Mouse (Mus musculus): ENCODE measurements around the gene Polr1b.

The Polr1b gene

GRCm38 (mm10) chr2:129100784-129101310 lies at the start of gene Polr1b:
Gene Polr1b, plus strand, starts transcription at chr2:129100995.
- peak; percentile 94 to 95 for DNase-seq

GRCm38 (mm10) chr2:129052451-129052983 lies 48.3 kb upstream of the Polr1b start:
- DNase-seq, result no peak

GRCm38 (mm10) chr2:129055741-129056140 lies 45.1 kb upstream of the Polr1b start:
- DNase-seq, result no peak

DNA sequence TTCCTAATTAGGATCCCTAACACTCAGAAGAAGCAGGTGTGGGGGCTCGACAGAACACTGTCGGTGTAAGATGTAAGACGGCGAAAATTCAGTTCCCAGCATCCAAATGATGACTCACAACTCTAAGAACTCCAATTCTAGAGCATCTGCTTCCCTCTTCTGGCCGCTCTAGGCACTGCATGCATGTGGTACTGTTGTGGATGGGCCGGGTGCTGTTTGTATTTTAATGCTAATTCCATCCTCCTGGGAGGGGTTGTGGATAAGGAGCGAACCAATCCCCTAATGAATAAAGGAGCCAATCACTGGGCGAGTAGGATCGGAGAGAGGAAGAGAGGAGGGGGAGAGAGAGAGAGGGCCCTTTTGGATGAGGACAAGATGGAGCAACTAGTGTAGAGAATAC lies 44.2 kb upstream of the Polr1b start:
- DNase-seq, result peak in 1 of 2 experiments; percentile 5

DNA sequence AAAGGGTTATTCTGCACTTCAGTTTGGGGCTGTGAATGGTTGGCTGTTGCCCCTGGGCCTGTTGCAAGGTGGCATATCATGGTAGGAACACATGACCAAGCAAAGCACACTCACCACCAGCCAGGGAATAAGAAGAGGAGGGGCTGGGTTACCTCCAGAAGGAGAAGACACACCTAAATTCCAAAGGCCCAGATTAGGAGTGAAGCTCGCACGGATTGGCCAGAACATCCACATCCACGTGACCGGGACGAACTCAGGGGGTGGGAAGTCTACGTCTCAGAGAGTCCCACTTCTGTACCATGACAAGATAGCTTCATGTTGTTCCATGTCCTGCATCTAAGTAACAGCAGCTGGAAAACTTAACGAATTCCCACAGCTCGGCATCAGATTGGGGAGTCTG lies 43.5 kb upstream of the Polr1b start:
- no peak for DNase-seq

DNA sequence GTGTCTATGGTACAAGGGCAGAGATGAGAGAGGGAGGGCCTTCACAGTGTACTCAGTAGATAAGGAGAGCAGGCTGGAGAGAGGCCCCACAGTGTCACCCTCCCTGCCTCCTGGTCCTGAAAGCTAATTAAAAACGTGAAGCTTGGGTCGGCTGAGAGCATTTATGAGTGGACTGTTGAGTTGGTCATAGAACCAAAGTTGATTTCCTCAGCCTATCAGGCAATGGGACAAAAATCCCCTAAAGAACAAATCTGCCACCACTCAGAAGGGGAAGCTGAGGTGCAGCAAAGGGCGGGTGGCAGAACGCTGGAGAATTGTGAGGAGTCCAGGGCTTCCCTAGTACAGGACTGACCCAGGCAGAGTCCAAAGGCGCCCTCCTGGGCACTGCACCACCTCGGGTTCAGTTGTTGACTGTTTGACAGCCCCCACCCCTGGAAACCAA lies 42.9 kb upstream of the Polr1b start:
- no peak for DNase-seq

DNA sequence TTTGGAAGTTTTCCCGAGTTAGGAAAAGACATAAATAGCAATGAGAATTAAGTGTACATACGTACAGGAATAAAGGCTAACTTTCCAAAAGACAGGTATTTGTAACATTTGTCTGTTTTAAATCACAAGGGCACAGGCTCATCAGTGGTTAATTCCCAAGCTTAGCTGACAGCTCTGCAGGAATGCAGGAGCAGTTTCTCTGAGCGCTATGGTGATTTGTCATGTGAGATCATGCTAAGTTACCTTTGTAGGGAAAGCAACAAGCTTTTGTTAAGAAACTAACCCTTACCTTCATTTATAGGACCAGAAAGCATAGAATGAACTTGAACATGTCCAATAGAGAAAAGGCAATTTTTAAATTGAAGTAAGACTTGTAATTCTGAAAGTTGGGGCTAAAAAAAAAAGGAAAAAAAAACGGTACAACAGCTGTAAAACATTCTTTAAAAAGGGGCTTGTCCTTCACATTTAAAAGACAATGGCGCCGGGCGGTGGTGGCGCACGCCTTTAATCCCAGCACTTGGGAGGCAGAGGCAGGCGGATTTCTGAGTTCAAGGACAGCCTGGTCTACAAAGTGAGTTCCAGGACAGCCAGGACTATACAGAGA lies 39.2 kb upstream of the Polr1b start:
- no peak for DNase-seq

- DNase-seq, result peak; percentile 77 to 81
These were observed 35.1 kb upstream of the Polr1b start, which contains the start of gene Ttl for GRCm38 (mm10) chr2:129065437-129066282. Gene Ttl, plus strand, starts transcription at chr2:129065942.

DNA sequence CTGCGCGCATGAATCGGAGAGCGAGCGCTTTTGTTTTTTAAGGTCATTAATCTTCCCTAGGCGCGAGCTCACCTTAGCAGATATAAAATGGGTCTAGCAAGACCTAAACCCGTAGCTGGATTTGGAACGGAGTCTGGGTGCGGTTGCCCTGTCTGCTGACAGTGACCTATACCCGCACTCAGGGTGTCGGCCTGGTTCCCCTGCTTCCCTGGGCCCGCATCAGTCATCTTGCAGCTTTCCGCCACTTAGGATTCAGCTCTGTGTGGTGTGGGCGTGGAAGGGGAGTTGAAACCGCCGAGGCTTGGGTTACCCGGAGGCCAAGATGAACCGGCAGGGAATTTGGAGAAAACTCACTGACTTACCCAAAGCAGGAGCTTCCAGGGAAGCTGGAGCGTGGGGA lies 34.5 kb upstream of the Polr1b start:
- peak; percentile 54 to 67 for DNase-seq

DNA sequence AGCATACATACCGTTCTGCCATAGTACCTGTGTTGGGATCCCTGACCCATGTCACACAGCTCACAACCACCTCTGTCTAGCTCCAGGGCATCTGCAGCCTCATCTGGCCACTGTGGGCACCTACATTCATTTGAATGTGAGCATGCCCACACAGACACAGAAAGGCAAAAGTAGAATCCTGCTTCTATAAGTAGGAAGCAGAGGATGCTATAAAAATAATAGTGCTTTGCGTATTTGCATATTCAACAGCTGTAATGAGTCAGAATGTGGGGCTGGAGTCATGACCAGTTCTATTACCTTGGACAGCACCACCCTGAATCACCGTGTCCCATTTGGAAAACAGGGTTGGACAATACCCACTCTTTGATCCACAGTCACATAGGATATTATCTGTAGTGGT lies 30.5 kb upstream of the Polr1b start:
- no peak for DNase-seq

DNA sequence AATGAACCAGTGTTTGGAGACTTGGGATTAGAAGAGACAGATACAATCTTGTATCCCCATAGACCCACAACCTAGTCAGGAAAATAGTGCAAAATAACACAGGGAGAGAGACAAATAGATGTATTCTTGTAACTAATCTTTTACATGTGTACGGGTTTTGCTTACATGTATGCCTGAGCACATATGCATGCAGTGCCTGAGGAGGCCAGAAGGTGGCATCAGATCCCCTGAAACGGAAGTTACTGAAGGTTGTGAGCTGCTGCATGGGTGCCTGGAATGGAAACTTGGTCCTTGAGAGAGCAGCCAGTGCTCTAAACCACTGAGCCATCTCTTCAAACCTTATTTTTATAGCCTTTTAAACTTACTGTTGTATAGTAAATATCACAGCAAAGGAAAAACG lies 22.5 kb upstream of the Polr1b start:
- DNase-seq, result no peak

GRCm38 (mm10) chr2:129079194-129079593 lies 21.6 kb upstream of the Polr1b start:
- DNase-seq, result no peak

GRCm38 (mm10) chr2:129081097-129081496 lies 19.7 kb upstream of the Polr1b start:
- no peak for DNase-seq

DNA sequence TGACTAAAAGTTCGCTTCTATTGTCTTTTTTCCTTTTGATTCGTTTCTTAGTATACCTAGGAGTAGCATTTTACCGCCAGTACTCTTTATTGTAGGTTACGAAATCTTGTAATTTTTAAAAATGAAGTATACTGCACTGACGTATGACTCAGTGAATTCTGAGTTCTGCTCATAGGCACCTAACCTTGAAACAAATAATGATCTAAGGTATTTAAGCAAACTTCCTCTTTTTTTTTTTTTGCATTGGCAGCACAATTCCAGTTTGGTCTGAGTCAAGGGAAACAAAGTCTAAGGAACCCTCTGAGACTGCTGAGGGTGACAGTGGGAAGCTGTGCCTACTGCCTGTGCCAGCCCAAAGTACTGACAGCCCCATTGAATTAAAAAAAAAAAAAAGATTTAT lies 17.3 kb upstream of the Polr1b start:
- no peak for DNase-seq

GRCm38 (mm10) chr2:129084959-129085358 lies 15.8 kb upstream of the Polr1b start:
- DNase-seq, result no peak

- DNase-seq, result no peak
These were observed 13.3 kb upstream of the Polr1b start for GRCm38 (mm10) chr2:129087520-129087919.

GRCm38 (mm10) chr2:129090370-129090769 lies 10.4 kb upstream of the Polr1b start:
- DNase-seq, result no peak

DNA sequence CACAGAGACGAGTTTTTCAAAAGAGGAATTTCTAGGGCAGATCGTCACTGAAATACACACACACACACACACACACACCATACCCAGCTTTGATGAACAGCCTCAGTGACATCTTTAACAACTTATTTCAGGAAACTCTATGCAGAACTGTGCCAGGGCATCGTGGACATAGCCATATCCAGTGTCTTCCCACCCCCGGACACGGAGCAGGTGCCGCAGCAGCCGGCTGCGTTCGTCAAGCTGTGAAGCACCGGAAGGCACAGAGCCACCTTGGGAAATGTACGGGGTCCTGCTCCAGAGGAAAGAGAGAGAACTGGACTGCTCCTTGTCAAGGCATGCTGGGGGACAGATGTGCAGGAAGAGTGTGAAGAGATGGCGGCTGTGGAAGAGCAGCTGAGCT lies 8.0 kb upstream of the Polr1b start:
- no peak for DNase-seq

- DNase-seq, result peak; percentile 11 to 33
These were observed 6.7 kb upstream of the Polr1b start for GRCm38 (mm10) chr2:129093926-129094724.

DNA sequence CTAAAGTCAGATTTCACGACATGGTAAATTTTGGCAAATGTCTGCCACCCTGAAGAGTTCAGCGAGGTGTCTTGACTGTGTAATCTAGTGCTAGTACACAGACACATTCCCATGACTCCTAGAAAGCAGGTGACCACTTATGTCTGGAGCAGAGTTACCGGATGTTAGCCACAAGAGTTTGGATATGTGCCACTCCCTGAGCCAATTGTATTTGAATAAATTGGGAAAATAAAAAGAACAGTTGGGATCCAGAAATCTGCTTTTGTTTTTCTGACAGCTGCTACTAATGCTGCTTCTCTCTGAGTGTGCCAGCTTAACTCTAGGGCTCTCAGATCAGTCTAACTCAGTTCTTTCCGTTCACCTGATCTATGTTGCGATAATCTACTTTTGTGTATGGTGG lies 12.1 kb downstream of the Polr1b start:
- no peak for DNase-seq

- no peak for DNase-seq
These were observed 15.0 kb downstream of the Polr1b start for GRCm38 (mm10) chr2:129115706-129116367.

DNA sequence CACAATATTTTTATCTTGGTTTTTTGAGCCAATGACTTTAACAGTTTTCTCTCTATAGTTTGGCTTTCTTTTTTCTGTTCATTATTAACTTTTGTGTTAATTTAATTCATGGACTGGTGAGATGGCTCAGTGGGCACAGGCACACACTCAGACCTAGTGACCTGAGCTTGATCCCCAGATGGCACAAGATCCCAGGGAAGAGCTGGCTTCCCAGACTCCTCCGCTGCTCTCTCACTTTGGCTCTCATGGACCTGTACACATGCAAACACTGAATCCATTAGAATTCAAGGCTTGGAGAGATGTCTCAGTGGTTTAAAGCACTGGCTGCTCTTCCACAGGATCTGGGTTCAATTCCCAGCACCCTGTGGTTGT lies 15.6 kb downstream of the Polr1b start:
- no peak for DNase-seq

Data from lung, adult 18-20 months (tissue).